Mouse (Mus musculus): ENCODE data around the gene Dlx3.

The Dlx3 gene

DNA sequence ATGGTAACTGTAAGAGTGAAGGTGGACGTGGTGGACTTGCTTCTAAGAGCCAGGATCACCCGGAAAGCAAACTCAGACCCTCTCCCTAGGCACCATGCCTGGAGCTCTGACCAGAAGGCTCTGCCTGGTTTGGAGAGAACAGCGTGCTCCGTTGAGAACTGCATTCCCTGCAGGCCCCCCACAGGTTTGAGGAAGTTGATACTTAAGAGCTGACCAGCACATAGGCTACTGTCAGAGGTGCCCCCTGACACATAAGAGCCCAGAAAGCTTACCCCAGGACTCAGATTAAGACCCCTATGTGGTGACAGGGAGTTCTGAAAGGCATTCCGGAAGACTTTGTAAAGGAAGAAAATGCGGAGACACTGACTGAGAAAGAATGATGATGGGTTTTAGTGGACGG lies 31.6 kb upstream of the Dlx3 start:
- DNase-seq (ENCODE audit: low read depth in 1 of 2, low spot score in 2 of 2) = no peak

DNA sequence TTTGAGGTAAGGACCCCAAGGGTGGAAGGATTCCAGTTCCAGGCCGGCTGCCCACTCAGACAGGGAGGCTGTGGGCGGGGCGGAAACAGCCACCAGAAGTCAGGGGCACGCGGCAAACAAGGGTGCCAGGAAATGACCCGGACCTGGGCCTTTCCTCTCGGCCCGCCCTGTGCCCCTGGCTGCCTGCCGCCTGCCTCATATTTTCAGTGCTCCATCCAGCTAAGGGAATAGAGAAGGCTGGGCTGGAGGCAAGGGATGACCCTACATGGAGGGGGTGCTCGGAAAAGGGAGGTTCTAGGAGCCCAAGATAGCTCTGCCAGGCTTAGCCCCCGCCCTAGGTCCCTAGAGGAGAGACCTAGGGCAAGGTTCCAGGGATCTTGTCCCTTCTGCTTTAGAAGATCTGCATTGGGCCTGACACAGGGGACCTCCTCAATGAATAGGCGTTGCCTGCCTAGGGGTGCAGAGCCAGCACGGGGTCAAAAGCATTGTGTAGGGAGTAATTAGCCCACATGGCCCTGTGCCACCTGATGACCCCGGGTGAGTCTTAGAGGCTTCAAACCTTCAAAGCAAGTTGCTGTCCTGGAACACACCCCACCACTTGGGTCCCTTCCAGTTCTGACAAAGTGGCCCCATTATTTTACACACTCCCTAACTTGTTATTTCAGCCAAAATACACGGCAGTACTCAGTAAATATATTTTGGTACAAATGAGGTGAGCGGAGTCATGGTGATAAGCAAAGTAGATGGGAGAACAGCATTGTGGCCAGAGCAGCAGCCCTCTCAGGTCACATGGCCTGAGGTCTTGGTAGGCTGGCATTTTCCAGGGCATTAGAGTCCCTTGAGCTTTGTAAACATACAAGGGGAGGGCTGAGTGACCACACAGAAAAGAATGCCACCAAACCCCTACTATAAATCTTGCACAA lies 30.8 kb upstream of the Dlx3 start:
- DNase-seq (ENCODE audit: low read depth in 1 of 2, low spot score in 2 of 2) = no peak

DNA sequence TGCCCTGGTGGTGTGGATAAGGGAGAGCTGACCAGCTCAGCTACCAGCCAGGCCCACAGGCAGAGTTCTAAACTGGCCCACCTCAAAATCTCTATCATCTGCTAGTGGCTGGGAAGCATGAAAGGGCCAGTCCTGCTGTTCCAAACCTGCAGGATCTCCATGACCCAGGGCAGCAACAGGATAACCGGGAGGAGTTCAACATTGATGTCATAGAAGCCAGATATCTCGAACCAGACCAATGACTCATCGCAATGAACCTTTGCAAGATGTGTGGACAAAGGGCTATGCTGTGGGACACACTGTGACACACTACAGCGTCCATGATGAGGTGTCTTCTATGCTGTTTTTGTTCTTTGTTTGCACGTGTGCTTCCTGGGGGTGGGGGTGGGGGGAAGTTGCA lies 26.8 kb upstream of the Dlx3 start:
- DNase-seq (ENCODE audit: low read depth in 1 of 2, low spot score in 2 of 2) = no peak

DNA sequence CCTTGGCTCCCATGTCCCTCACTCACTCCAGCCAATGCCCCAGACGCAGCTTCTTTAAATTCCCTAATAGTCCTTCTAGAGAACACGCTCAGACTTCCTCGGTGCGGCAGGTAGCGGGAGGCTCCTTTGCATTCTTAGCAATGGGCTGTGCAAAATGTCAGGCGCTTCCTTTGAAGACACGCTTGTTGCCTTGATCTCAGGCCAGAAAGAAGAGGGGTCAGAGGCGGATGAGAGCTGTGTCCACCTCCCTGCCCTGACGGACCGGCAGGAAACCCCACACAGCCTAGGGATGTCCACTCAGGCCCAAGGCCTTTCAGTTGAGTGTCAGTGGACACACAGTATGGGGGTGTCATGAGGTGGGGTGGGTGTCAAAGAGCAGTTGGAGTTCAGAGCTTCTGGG lies 24.3 kb upstream of the Dlx3 start:
- no peak for DNase-seq (ENCODE audit: low read depth in 1 of 2, low spot score in 2 of 2)

DNA sequence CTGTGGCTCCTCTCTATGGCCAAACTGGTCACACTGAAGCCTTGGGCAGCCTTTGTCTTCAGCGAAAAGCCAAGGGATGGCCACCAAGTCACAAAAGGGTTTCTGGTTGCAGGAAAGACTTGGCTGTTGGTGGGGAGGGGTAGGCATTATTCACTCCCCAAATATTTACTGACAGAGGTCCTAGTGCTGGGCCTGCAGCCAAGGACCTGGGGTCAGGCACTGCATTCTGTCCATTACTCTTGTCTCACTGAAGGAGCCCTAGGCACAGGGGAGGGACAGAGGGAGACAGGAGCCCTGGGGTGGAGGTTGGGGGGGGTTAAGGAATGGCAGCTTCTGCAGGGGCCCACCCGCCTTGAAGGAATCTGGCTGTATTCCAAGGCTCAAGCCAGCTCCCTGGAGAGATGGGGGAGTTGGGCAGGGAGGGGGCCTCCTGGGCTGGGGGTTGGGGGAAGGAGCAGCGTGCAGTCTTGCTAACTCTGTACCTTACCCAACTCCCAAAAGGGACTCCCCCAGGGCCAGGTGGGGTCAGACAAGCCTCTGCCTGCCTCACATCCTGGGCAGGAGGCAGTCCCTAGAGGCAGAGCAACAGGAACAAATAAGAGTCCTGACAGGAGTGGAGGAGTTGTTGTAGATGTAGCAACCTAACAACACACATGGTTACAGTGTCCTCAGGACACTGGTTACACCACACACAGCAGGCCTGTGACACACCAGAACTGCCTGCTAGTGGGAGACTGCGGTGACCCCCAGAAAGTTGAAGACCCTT lies 23.1 kb upstream of the Dlx3 start:
- no peak for DNase-seq (ENCODE audit: low read depth in 1 of 2, low spot score in 2 of 2)

DNA sequence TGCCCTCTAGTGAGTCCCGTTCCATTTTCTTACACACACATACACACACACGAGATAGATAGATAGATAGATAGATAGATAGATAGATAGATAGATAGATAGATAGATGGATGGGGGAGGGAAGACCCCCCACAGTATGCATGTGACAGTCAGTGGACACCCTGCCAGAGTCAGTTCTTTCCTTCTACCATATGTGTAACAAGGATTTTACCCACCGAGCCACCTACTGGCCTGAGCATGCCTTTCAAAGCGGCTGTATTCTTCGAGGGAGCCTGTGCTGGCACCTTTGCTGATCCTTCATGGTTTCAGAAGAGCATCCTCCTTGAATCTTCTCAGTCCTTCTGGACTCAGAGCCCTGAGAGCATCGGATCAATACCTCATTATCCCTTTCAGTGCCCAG lies 22.0 kb upstream of the Dlx3 start:
- DNase-seq (ENCODE audit: low read depth in 1 of 2, low spot score in 2 of 2) = no peak

DNA sequence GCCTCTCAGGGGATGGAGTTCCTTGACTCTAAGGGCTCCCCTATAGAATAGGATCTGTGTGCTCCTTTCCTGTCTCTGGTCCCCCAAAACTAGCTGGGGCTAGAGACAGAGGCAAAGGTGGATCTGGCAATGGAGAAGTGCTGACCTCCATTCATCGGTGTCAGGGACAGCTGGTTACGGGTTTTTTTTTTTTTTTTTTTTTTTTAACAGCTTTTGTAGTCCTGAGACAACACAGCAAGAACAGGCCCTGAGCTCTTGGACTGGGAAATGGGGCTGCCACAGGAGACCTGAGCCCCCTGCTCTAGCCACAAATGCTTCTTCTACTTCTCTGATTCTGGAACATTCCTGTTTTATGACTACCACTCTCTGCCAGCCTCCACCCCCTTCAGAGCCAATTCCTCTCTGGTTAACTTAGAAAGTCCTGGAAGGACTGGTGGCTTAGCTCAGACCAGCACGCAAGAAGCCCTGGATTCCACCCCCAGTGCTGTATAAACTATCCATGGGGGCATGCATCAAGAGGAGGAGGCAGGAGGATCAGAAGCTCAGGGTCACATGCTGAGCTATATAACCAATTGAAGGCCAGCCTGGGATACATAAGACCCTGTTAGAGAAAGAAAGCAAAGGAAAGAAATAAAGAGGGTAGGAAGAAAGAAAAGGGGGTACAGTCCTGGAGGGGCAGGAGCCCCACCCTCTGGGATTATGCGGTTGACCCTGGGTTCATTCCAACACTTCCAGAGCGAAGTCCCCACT lies 21.4 kb upstream of the Dlx3 start:
- no peak for DNase-seq (ENCODE audit: low read depth in 1 of 2, low spot score in 2 of 2)

DNA sequence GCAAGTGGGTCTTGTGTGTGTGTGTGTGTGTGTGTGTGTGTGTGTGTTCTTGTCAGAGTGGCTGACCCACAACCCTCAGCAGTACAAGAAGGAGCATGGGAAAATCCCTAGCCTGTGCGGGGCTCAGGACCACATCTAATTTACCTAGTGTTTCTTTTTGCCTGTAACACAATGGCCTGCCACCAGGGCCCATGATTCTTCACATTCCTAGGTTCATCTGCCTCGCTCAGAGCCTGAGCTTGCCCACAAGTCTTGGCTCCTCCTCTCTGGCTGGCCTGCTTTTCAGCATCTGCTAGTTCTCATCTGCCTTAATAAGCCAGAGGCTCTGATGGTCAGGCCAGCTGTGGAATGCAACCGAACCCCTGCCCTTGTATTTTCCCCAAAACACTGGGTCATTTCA lies 19.5 kb upstream of the Dlx3 start:
- no peak for DNase-seq (ENCODE audit: low read depth in 1 of 2, low spot score in 2 of 2)

DNA sequence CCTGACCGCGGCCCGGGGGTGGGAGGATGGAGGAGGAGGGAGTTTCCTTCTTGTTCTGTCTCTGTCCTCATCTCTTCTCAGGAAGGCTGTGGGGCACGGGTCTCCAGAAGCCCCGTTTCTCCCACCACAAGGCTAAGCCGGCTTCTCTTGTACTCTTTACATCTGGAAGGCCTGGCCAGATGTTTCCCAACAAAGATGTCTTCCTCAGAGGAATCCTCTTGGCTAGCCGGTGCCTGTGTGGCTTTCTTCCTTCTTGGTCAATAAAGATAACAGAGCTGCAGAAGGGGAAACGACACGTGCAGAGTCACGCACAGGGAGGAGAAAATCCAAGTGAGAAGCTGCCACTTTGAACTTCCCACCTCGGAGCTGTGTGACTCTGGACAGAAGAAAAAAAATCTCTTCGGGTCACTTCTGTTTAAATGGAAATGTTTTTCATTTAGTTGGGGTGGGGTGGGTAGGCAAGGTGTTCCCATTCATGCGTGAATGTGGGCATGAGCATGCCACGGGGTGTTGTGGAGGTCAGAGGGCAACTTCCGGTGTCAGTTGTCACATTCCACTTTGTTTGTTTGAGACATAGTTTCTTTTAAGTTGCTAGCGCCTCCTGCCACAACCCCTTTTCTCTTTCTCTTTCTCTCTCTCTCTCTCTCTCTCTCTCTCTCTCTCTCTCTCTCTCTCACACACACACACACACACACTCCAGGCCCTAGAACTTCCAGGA lies 18.7 kb upstream of the Dlx3 start:
- no peak for DNase-seq (ENCODE audit: low read depth in 1 of 2, low spot score in 2 of 2)

DNA sequence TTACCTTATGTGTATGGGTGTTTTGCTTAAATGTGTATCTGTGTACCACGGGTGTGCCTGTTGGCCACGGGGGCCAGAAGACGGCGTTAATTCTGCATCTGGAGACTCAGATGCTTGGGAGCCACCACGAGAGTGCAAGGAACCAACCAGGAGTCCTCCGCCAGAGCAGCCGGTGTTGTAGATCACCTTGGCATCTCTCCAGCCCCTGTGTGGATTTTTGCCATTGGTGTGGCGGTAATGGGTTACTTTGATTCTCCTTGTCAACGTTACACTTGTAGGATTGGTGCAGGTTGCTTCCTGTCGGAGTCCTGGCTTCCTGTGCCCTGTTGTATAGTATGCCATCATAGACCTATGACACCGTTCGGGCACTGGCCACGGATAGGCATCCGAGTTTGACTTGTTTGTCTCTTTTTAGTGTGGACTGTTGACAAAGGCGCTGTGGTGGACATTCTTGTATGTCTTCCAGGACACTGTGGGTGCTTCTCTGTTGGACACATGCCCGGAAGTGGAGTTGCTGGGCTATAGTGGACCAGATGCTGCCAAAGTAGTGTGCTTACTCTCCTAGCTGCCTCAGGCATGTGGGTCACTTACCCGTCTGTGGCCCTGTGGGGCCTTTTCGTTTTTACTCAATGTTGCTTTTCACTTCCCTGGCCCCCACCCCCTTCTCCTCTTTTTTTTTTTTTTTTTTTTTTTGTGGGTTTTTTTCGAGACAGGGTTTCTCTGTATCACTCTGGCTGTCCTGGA lies 17.6 kb upstream of the Dlx3 start:
- no peak for DNase-seq (ENCODE audit: low read depth in 1 of 2, low spot score in 2 of 2)

DNA sequence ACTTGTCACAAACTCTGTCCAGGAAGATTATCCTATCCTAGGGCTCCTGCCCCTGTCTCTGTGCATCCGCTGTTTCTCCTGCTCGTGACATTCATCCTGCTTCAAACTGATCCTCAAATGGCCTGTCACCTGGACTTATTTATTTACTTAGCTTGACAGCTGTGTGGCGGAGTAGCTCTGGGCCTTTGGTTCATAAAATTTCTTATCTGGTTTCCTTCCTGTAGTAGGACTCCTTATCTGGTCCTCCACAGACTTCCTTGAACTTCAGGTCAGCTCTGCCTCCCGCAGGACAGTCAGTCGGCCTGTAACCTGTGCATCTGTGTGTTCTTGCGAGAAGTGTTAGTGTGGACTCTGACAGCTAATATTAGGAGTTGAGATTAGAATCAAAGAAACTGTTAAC lies 15.7 kb upstream of the Dlx3 start:
- DNase-seq (ENCODE audit: low read depth in 1 of 2, low spot score in 2 of 2) = no peak

DNA sequence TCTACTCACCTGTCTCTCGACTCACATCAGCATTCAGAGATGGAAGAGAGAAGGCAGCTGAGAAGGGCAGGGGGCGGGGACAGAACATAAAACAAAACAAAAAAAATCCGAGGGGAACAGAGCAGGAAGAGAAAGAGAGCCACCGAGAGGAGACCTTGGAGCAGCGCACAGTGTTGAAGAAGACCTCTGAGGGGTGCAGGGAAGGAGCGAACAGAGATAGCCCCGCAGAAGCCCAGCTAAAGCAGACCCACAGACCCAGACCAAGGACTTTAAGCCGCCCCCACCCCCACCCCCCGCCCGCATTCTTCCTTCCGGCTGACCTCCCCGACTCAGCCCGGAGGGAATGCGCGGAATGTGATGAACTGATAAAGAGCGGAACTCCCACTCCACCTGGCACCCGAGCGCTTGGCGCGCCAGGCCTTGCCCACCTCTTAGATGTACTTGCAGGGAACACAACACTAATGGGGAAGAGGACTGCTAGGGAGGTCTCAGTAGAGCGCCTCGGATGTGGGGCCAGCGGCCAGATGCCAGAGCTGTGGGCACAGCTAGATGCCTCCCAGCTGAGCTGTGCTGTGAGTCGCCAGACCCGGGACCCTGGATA lies 14.5 kb upstream of the Dlx3 start:
- no peak for DNase-seq (ENCODE audit: low read depth in 1 of 2, low spot score in 2 of 2)

DNA sequence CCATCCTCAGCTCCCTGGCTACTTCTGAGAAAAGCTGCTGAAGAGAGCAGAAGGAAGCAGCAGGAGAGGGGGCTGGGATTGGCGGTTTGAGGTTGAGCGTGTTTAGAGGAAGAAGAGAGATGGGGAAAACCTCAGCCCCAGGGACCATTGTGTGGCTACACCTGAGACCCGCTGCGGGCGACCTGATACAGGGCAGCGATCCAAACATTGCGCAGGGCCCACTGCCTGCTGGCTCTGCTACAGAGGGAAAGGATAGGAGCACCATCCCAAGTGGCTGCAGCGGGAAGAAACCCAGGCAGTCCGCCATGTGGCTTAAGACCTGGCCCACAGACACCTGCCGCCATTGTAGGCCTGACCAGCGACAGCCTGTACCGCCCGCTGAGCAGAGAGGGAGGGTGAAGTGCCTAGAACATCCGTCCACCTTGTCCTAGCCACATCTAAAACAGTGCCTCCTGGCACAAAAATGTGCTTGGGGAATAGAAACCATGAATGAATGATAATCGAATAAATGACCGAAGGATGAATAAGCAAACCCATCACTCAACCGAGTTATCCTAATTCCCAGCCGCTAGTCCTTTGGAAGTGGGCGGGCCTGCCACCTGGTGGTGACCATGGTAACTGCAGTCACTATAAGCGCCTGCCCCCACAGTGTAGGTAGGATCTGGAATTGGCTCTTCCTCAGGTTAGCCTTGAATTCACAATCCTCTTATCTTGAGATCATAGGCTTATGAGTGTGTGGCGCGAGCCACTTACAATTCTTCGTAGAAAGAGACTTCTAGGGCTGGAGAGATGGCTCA lies 13.3 kb upstream of the Dlx3 start:
- DNase-seq (ENCODE audit: low read depth in 1 of 2, low spot score in 2 of 2) = peak in 1 of 2 experiments; percentile 40

DNA sequence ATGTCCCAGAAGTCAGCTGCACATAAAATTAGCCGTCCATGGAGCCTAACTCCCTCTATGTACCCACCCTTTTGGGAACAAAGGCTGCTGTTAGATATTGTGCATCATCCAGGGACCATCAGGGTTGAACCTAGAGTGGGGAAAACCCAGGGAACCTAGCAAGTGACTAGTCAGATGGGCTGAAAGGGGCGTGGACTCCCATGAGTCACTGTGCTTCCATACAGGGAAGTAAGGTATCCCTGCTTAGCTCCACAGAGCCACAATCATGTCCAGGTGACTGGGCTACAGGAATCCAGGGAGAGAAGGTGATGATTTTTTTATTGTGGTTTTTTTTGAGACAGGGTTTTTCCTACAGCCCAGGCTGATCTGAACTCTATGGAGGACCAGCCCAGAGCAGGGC lies 10.9 kb upstream of the Dlx3 start:
- DNase-seq (ENCODE audit: low read depth in 1 of 2, low spot score in 2 of 2) = no peak

DNA sequence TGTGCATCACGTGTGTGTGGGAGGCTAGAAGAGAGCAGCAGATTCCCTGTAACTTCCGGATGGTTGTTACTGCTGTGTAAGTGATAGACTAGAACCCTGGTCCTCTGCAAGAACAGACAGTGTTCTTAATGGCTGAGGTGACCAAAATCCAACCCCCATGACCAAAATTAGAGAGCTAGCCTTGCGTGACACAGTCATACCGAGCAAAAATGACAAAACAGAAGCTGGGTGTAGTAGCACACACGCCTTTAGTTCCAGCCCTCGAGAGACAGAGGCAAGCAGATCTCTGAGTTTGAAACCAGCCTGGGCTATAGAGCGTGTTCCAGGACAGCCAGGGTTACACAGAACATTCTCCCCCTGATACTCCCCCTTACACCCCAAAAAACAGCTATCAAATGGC lies 9.8 kb upstream of the Dlx3 start:
- no peak for DNase-seq (ENCODE audit: low read depth in 1 of 2, low spot score in 2 of 2)

DNA sequence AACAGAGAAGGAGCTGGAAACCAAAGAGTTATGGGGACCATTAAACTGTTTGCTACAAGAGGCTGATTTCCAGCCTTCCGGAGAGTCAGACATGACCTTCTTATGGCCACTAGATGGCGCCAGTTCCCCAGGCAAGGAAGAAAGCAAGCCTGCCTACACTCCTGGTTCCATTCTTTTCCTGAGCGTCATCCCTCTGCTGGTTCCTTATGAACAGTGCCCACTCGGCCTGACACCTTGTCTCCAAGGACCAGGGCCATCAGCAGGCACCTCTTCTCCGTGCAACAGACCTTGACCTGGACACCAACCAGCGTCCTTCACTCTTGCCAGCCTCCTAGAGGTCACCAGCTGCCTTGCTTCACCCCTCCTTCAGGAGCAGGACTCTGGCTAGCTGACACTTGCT lies 2.9 kb upstream of the Dlx3 start:
- peak in 1 of 2 experiments; percentile 38 for DNase-seq (ENCODE audit: low read depth in 1 of 2, low spot score in 2 of 2)

DNA sequence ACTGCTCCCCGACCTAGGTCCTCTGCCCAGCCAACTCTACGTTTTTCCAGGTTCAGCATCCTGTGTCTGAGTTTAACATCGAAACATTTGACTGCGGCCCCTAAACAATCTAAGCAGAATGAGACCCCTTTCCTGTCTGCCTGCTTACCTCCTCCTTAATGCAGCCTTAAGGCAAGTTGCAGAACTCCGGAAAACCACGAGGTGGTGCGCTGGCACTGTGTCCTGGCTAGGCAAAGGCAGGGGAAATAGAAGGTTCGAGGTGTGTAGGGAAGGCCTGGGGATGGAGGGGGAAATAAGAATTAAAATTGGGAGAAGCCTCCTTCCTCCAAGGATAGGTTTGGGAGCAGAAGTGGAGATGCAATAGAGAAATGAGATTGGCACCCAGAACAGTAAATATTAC lies 1.4 kb upstream of the Dlx3 start:
- peak in 1 of 2 experiments; percentile 31 for DNase-seq (ENCODE audit: low read depth in 1 of 2, low spot score in 2 of 2)

DNA sequence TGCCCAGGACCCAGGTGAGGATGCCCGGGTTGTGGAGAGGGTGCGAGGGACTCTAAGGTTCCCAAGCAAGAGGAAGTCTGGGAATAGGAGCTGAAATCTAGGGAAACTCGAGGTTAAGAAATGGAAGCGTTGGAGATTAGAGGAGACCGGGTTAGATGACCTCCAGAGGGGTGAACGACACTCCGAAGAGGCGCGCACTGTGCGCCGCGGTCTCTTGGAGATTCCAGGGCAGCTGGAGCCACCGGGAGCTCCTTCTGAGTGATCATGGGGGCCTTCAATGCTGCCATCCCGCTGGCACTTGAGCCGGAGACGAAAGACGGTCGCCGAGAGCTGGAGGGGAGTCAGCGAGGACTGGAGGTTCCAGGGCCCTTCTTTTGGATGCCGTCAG lies 708 bp downstream of the Dlx3 start:
- DNase-seq (ENCODE audit: low read depth in 1 of 2, low spot score in 2 of 2) = no peak

Data from monocyte, adult 2 months (primary cell).